Mouse (Mus musculus) right cerebral cortex, postnatal 25 days (tissue): Measurements from ENCODE around the gene Tmem201.

Experiments used
- DNase-seq: peaks from one replicate; pipeline ENCODE4 v3.0.0; 2022

Tmem201 gene

DNA sequence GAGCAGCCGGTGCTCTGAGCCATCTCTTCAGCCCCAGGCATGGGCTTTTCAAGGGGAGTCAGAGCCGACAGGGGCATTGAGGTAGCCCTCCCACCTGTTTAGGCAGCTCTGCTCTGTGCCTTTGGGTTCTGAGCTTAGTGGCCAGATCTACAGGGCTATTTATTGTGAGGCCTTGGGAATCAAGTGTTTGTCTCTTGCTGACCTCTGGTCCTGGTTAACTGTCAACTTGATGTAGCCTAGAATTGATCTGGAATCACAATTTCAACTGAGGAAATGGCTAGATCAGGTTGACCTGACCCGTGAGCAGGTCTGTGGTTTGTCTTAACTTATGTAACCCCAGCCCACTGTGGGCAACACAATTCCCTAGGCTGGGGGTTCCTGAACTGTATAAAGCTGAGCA is 23.3 kb downstream of the Tmem201 start:
- DNase-seq, result no peak

DNA sequence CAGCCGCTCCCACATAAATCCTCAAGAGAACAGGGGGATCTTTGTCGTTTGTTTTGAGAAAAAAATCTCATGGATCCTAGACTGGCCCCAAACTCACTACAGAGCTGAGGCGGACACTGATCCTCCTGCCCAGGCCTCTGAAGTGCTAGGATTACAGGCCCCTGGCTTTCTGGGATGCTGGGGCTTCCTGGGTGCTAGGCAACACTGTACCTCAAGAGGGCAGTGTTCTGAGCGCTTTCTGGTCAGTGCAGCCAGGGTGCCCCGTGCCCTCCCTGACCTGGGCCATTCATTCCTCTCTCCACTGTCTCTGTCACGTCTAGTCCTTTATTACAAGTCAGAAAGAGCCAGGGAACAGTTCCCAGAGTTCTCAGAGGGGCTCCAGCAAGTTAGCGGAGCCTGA is 25.9 kb downstream of the Tmem201 start:
- DNase-seq, result no peak

GRCm38 (mm10) chr4:149711485-149711884 is 26.4 kb downstream of the Tmem201 start:
- no peak for DNase-seq

GRCm38 (mm10) chr4:149710510-149710909 is 27.3 kb downstream of the Tmem201 start:
- DNase-seq, result no peak

GRCm38 (mm10) chr4:149705941-149706340 is 31.9 kb downstream of the Tmem201 start:
- DNase-seq, result no peak

DNA sequence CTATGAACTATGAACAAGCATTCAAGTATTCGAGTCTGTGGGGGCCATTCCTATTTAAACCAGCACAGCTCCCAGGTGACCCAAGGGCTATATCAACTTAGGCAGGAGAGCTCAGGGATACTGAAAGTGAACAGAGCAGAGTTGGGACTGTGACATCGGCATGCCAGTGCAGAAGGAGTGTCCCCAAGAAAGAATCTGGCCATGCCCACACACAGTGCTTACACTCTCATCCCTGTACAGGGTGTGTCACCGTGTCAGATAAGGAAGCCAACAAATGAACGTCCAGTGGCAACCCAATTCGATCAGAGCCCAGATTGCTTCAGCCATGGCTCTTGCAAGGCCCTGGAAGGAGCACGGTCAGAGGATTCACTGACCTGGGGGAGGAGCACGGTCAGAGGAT is 32.5 kb downstream of the Tmem201 start:
- DNase-seq, result no peak

DNA sequence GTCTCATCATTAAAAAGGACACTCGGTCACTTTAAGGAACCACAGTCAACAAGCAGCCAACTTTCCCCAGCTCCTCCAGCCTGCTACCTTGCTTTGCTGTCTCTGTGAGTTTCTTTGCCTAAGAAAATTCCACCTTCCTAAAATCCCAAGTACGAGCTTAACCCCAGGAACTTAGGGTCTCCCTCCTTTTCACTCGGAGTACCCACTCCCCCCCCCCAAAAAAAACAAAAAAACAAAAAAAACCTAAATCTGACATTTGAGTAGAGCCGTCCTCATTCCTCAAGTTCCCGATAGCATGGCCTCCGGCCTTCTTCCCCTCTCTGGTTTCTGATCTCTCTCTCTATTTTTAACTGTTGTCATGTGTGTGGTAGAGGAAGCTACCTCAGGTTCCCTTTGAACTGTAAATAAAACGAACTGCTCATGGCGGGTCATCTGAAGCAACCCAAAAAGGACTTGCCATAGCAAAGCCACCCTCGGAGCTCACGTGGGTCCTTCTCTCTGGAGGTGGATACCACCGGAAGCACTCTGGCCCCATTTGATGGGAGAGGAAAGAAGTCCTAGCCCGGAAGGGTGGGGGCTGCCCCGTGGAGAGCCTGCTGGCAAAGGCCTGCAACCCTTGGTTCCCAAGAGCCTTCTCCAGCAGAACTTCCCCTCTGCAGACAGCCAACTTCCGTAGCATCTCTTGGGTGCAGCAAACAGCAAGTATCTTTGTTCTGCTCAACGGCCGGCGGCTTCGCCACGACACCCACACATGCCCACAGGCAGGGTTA is 35.4 kb downstream of the Tmem201 start, which contains the start of gene Pik3cd:
TSS of gene Pik3cd (minus strand) at position 362 of the 770 bp plus-strand sequence.
- no peak for DNase-seq

- no peak for DNase-seq
Measured at GRCm38 (mm10) chr4:149701426-149702209, 36.2 kb downstream of the Tmem201 start.

DNA sequence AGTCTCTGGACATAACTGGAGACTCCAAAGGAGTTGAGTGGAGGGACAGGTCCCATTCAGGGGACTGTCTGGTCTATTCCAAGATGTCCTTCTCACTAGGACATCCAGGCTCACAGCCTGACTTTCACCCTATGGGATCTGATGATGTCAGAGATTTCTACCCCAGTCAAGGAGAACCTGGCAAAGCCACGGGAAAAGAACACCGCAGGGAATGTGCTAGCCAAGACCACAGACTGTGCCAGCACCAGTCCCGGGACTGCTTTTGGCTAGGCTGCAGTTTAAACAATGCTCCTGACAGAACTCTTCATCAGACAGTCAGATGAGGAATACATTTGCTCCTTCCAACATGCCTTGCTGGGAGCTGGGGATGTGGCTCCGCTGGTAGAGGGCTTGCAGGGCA is 37.9 kb downstream of the Tmem201 start:
- DNase-seq, result no peak

DNA sequence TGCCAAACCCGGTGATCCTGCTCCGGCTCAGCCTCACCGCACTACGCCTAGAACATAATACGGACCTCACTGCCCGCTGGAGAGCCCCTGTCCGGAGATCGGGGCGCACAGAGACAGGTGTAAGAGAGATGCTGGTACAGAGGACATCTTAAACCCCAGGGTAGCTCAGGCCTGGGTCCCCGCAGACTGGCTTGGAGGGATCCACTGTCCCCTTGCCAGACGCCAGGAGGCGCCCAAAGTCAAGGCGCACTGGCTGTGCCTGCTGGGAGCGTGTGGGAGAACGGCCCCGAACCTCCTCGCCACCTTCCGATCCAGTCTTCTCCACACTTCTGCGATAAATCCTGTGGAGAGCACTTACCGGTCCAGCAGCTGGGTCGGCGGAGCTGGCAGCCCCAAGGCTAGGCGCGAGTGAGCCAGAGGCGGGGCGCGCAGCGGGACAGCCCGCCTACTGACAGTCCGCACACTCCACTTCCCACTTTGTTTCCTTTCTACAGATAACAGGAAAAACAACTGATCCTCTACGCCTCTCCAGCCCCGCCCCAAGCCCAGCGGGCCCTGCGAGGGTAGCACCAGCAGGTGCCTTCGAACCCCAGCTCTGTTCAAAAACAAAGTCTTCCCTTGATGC is 39.5 kb downstream of the Tmem201 start:
- peak; percentile 46 for DNase-seq

DNA sequence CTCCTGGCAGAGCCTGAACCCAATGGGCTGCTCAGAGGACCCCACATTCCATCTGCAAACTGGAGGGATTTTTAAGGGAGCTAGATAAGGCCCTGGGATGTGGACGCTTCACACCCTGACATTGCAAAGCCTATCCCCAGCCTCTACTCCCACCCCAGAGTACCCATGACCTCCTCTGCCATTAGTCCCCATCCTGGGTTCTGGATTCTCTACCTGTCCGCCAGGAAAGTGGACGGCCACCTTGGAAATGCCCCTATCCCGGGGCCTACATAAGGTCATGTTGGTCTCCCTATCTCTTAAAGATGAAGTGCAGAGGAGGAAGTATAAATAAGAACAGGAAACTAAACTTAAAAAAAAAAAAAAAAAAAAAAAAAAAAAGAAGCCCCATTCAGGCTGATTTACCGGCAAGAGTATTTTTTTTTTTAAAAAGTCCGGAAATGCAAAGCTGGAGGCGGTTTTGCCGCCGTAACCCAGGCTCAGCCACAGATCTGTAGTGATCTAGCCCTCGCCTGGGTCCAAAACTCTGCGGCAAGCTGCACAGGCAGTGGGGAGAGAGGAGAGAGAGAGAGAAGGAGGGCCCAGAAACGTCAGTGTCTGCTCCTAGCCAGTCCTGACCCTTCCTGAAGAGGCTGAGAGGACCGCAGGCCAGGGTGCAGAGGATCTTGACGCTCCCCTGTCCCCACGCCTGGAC is 40.2 kb downstream of the Tmem201 start:
- no peak for DNase-seq

DNA sequence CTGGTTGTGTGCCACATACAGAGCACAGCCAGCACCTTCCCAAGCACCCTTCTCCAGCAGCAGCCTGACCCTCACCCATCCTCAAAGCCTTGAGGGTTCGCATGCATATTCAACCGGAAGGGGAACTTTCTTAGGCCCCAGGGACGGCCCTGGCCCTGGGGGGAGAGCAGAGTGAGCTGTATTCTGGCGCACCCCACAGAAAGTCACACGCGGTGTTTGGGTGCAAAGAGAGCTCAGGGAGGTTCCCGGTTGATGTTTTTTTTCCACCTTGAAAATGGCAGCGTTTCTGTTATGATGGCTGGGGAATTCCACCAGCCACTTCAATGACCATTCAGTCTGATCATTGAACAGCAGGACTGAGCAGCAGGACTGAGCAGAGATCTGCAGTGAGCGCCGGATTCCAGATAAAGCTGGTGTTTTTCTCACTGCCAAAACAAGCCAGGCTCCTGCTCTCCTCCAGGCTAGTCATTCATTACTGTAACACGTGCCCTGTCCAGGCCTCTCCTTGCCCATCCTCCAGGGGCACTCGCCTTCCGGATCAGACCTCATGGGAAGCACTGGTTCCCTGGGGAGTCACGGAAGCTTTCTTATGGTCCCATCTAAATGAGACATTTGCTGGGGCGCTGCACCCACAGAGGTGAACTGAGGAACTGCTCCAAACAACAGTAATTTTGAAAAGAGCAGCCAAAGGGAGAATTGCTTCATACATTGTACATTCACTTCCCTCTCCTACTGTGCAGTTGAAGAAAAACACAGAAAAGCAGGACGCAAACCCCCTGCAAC is 41.5 kb downstream of the Tmem201 start:
- no peak for DNase-seq

DNA sequence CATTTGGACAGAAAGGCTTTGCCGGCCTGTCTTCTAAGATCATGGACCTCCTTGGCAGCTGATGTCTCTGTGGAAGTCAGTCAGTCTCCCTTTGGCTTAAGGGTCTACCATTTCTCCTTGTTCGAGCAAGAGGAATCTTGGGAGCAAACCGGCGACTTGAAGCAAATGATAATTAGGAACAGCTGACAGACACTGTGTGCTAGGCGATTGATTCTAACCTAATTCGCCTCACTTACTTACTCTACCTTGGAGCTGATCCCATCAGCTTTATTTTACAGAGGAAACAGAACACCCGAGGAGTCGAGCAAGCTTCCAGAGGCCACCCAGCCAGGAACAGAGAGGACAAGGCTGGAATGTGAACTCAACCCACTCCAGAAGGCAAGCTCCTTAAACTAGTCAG is 46.5 kb downstream of the Tmem201 start:
- no peak for DNase-seq

DNA sequence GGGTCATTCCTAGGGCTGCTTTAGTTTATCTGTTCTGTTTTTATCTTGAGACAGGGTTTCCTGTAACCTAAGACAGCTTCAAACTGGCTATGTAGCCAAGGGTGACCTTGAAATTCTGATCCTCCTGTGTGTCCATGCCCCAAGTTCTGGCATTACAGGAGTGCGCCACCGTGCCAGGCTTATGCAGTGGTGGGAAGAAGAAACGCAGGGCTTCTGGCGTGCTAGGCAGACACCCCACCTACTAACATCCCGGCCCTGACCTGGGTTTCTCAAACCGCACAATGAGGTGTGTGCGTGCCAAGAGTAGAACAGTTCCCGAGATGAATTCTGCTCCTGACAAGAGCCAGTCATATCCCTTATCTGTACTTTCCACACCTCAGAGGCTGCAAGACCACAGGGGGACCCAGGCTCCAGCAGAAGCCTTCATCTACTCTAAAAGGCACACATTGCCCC is 47.0 kb downstream of the Tmem201 start:
- DNase-seq, result no peak

GRCm38 (mm10) chr4:149689822-149690700 is 47.8 kb downstream of the Tmem201 start:
- DNase-seq, result no peak

DNA sequence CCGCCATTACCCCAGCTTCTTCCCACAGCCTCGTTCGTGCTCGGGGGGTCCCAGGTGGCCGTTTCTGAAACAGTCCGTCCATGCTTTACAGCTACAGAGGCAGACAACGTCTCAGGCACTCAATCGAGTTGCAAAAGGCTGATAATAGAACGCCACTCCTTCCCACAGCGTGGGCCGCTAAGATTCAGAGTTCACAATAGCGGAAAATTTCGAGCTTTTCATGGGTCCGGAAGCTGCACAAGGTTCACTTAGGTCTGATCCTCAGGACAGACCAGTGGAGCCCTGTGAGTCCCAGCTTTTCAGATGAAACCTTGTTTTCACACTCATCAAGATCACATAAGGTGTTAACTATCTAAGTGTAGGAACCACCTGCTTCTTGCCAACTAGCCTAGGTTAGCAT is 49.0 kb downstream of the Tmem201 start:
- DNase-seq, result no peak

- no peak for DNase-seq
Measured at GRCm38 (mm10) chr4:149684841-149685623, 52.8 kb downstream of the Tmem201 start.

GRCm38 (mm10) chr4:149683875-149684274 is 54.0 kb downstream of the Tmem201 start:
- no peak for DNase-seq

DNA sequence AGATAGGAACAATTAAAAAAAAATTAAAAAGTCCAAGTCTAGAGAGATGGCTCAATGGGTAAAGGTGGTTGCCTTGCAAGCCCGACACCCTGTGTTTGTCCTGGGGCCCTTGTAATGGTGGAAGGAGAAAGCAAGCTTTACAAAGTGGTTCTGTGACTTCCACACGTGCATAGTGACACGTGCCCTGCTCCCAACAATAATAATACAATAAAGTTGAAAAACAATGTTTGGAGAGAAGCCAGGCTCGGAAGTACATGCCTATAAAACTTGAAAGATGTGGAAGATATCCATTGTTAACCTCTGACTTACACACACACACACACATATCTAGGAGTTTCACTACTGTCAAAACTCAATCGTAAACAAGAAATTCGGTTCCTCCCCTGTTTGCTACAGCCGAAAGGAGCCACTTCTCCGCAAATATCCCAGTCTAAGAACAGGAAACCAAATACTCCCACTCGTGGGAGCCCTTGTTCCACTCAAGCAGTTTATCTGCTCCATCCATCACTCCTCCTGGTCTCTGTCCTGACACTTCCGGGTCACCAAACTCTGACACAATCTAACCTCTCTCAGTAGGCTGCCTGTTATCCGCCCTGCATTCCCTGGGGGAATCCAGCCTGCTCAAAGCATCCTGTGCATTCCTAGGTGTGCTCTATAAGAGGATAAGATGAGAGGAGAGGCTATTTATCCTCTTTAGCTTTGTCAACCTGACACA is 58.6 kb downstream of the Tmem201 start:
- DNase-seq, result no peak

- no peak for DNase-seq
Measured at GRCm38 (mm10) chr4:149678006-149678405, 59.8 kb downstream of the Tmem201 start.
